Mouse (Mus musculus) hindbrain, postnatal 0 days (tissue): ENCODE measurements around the gene Olfr531. TPM values are rescaled to one million over a fixed set of nuclear protein-coding genes. Genes with fewer than 3 reads are reported as not detected.

Source experiments
- ATAC-seq: fragments of 200-750 bp; cut with Nextera tagmentation; 2 replicates; pipeline ENCODE4 v1.8.0; 2017; ENCODE audit warnings: mild to moderate bottlenecking, moderate TSS enrichment, moderate library complexity
- DNase-seq: peaks from one replicate; pipeline ENCODE4 v3.0.0-alpha.2; 2015; ENCODE audit warnings: low spot score
- H3K27ac ChIP-seq: fragments of 300-500 bp; sonication (generic); 2 replicates; pipeline ENCODE4 v1.5.1; 2014; ENCODE audit warnings: mild to moderate bottlenecking
- H3K27me3 ChIP-seq: fragments of 300-500 bp; sonication (generic); 2 replicates; pipeline ENCODE4 v1.6.1; 2014; ENCODE audit warnings: low read length, mixed read lengths; ENCODE audit not compliant: insufficient read depth
- H3K36me3 ChIP-seq: fragments of 300-500 bp; sonication (generic); 2 replicates; pipeline ENCODE4 v1.6.1; 2014; ENCODE audit warnings: low read length, mixed read lengths; ENCODE audit not compliant: insufficient read depth
- H3K4me1 ChIP-seq: fragments of 300-500 bp; sonication (generic); 2 replicates; pipeline ENCODE4 v1.6.1; 2014; ENCODE audit warnings: antibody characterized with exemption, low read length, mixed read lengths; ENCODE audit not compliant: insufficient read depth
- H3K4me2 ChIP-seq: fragments of 300-500 bp; sonication (generic); 2 replicates; pipeline ENCODE4 v1.6.1; 2014; ENCODE audit warnings: low read depth, mild to moderate bottlenecking, low read length, moderate library complexity, mixed read lengths
- H3K4me3 ChIP-seq: fragments of 300-500 bp; sonication (generic); 2 replicates; pipeline ENCODE4 v1.5.1; 2014; ENCODE audit warnings: low read length
- H3K9ac ChIP-seq: fragments of 300-500 bp; sonication (generic); replicated peaks from 2 replicates; pipeline ENCODE4 v1.6.1; 2014; ENCODE audit warnings: mild to moderate bottlenecking, low read length, moderate library complexity, mixed read lengths
- H3K9me3 ChIP-seq: fragments of 300-500 bp; sonication (generic); 2 replicates; pipeline ENCODE4 v1.6.1; 2016; ENCODE audit warnings: low read length, mixed read lengths
- CTCF ChIP-seq: IDR thresholded peaks from 2 replicates; pipeline ENCODE4 v1.5.1; 2016; ENCODE audit warnings: antibody characterized with exemption, control low read depth, low read depth
- WGBS: fragments of 180-500 bp; shearing (Covaris S2); extraction: QIAGEN DNeasy Blood & Tissue Kit; methylation state at CpG from one replicate; pipeline ENCODE4 v1.1.7; 2014; 5-methylcytosine and 5-hydroxymethylcytosine counted together
- polyA plus RNA-seq: library from polyadenylated mRNA; unstranded; fragments of >200 nt; fragmentation: Nextera tagmentation; extraction: Ambion mirVana; gene quantifications from 2 replicates; pipeline ENCODE4 v1.2.1, GENCODE M21; 2015
- total RNA-seq: library from RNA; depleted of rRNA; stranded (reverse); fragments of >200 nt; gene quantifications from 2 replicates; pipeline ENCODE4 v1.2.3, GENCODE M21; 2014; rRNA removed

Gene Olfr531
- total RNA-seq (not detected in 2 replicates), polyA plus RNA-seq (not detected in 2 replicates)

GRCm38 (mm10) chr7:140402818-140403217, at the start of gene Olfr531:
Gene Olfr531, minus strand, starts transcription at chr7:140402918.
- no peak within 1 kb of the TSS for H3K9ac ChIP-seq
- H3K4me3 ChIP-seq, result no peak within 1 kb of the TSS
- ATAC-seq (no peak), DNase-seq (no peak)
- H3K36me3 ChIP-seq, result no peaks in the 10 kb centered on the region
- WGBS, result 87% methylated on average over 1 of the region's 1 CpGs
- H3K9me3 ChIP-seq, result no peaks in the 10 kb centered on the region
- no peaks in the 10 kb centered on the region for H3K4me1 ChIP-seq
- no peaks in the 10 kb centered on the region for H3K27me3 ChIP-seq
- H3K27ac ChIP-seq, result no peak within 1 kb of the TSS
- no peak within 1 kb of the TSS for H3K4me2 ChIP-seq
- no peak for TF ChIP-seq CTCF

- no peak overlapping the region for H3K9ac ChIP-seq
- no peaks in the 10 kb centered on the region for H3K4me1 ChIP-seq
- 78% methylated on average over 1 of the region's 1 CpGs for WGBS
- H3K27me3 ChIP-seq, result no peaks in the 10 kb centered on the region
- no peak for DNase-seq
- no peak overlapping the region for H3K4me2 ChIP-seq
- no peaks in the 10 kb centered on the region for H3K9me3 ChIP-seq
- H3K4me3 ChIP-seq, result no peak overlapping the region
- H3K27ac ChIP-seq, result no peak overlapping the region
- ATAC-seq, result no peak
- no peaks in the 10 kb centered on the region for H3K36me3 ChIP-seq
- TF ChIP-seq CTCF, result no peak
Measured at GRCm38 (mm10) chr7:140443141-140443540, 40.4 kb upstream of the Olfr531 start.

- 87% methylated on average over 1 of the region's 1 CpGs for WGBS
- no peak within 1 kb of the TSS for H3K27ac ChIP-seq
- H3K4me1 ChIP-seq, result no peaks in the 10 kb centered on the region
- no peak for DNase-seq
- no peak within 1 kb of the TSS for H3K4me3 ChIP-seq
- H3K9ac ChIP-seq, result no peak within 1 kb of the TSS
- H3K4me2 ChIP-seq, result no peak within 1 kb of the TSS
- H3K27me3 ChIP-seq, result no peaks in the 10 kb centered on the region
- H3K9me3 ChIP-seq, result no peaks in the 10 kb centered on the region
- ATAC-seq, result no peak
- TF ChIP-seq CTCF, result no peak
- H3K36me3 ChIP-seq, result no peaks in the 10 kb centered on the region
Measured at GRCm38 (mm10) chr7:140421539-140421938, 18.8 kb upstream of the Olfr531 start, which contains the start of gene Olfr532. Gene Olfr532, minus strand, starts transcription at chr7:140421639.

GRCm38 (mm10) chr7:140376911-140377310, 25.8 kb downstream of the Olfr531 start:
- Histone ChIP-seq H3K27ac (no peak overlapping the region), H3K4me3 (no peak overlapping the region), H3K36me3 (no peaks in the 10 kb centered on the region), H3K9ac (no peak overlapping the region), H3K4me2 (no peak overlapping the region), H3K9me3 (no peaks in the 10 kb centered on the region), H3K4me1 (no peaks in the 10 kb centered on the region), H3K27me3 (no peaks in the 10 kb centered on the region)
- ATAC-seq (no peak), DNase-seq (no peak)
- no peak for TF ChIP-seq CTCF
- WGBS, result 94% methylated on average over 2 of the region's 2 CpGs

- TF ChIP-seq CTCF, result no peak
- WGBS, result 41% methylated on average over 1 of the region's 1 CpGs
Measured at GRCm38 (mm10) chr7:140376231-140376630, 26.5 kb downstream of the Olfr531 start, which contains the start of gene Olfr530. Gene Olfr530, minus strand, starts transcription at chr7:140376331.

GRCm38 (mm10) chr7:140374300-140374699, 28.4 kb downstream of the Olfr531 start:
- Histone ChIP-seq H3K4me1 (no peaks in the 10 kb centered on the region), H3K27ac (no peak overlapping the region), H3K36me3 (no peaks in the 10 kb centered on the region), H3K27me3 (no peaks in the 10 kb centered on the region), H3K4me2 (no peak overlapping the region), H3K9ac (no peak overlapping the region), H3K4me3 (no peak overlapping the region), H3K9me3 (no peaks in the 10 kb centered on the region)
- ATAC-seq (no peak), DNase-seq (no peak)
- 86% methylated on average over 4 of the region's 4 CpGs for WGBS
- no peak for TF ChIP-seq CTCF

More at GRCm38 (mm10) chr7:140376231-140376630, 26.5 kb downstream of the Olfr531 start, which contains the start of gene Olfr530:
- no peak within 1 kb of the TSS for H3K4me2 ChIP-seq
- no peaks in the 10 kb centered on the region for H3K4me1 ChIP-seq
- H3K27me3 ChIP-seq, result no peaks in the 10 kb centered on the region
- H3K27ac ChIP-seq, result no peak within 1 kb of the TSS
- H3K9me3 ChIP-seq, result no peaks in the 10 kb centered on the region
- no peaks in the 10 kb centered on the region for H3K36me3 ChIP-seq
- no peak for DNase-seq
- no peak within 1 kb of the TSS for H3K4me3 ChIP-seq
- no peak for ATAC-seq
- no peak within 1 kb of the TSS for H3K9ac ChIP-seq

GRCm38 (mm10) chr7:140361571-140361970, 41.1 kb downstream of the Olfr531 start, which contains the start of gene Olfr60:
Gene Olfr60, minus strand, starts transcription at chr7:140361671.
- no peak within 1 kb of the TSS for H3K4me2 ChIP-seq
- no peak within 1 kb of the TSS for H3K4me3 ChIP-seq
- no peaks in the 10 kb centered on the region for H3K4me1 ChIP-seq
- TF ChIP-seq CTCF, result no peak
- no peaks in the 10 kb centered on the region for H3K36me3 ChIP-seq
- DNase-seq, result no peak
- no peak within 1 kb of the TSS for H3K27ac ChIP-seq
- ATAC-seq, result no peak
- H3K9me3 ChIP-seq, result no peaks in the 10 kb centered on the region
- H3K27me3 ChIP-seq, result no peaks in the 10 kb centered on the region
- no peak within 1 kb of the TSS for H3K9ac ChIP-seq
- 68% methylated on average over 3 of the region's 3 CpGs for WGBS

Other genes with a start within 250 kb of the Olfr531 start
- 64.7 and 66.4 TPM in 2 replicates for gene Sprn, start 248.0 kb downstream of the Olfr531 start, total RNA-seq
- gene Sprn, start 248.0 kb downstream of the Olfr531 start, polyA plus RNA-seq, result 27.2 and 29.9 TPM in 2 replicates
- not detected in 2 replicates for gene Olfr522, start 238.2 kb downstream of the Olfr531 start, total RNA-seq
- gene Olfr522, start 238.2 kb downstream of the Olfr531 start, polyA plus RNA-seq, result not detected in 2 replicates
- gene Olfr523, start 229.7 kb downstream of the Olfr531 start, total RNA-seq, result not detected in 2 replicates
- not detected in 2 replicates for gene Olfr523, start 229.7 kb downstream of the Olfr531 start, polyA plus RNA-seq
- gene Olfr524, start 197.0 kb downstream of the Olfr531 start, total RNA-seq, result not detected in 2 replicates
- gene Olfr524, start 197.0 kb downstream of the Olfr531 start, polyA plus RNA-seq, result not detected in 2 replicates
- not detected in 2 replicates for gene Cd163l1, start 184.7 kb downstream of the Olfr531 start, total RNA-seq
- not detected in 2 replicates for gene Cd163l1, start 184.7 kb downstream of the Olfr531 start, polyA plus RNA-seq
- not detected in 2 replicates for gene 5830411N06Rik, start 155.6 kb downstream of the Olfr531 start, total RNA-seq
- gene 5830411N06Rik, start 155.6 kb downstream of the Olfr531 start, polyA plus RNA-seq, result 0.10 TPM in 1 of 2 replicates, not detected in the other
- gene Olfr525, start 82.1 kb downstream of the Olfr531 start, total RNA-seq, result not detected in 2 replicates
- gene Olfr525, start 82.1 kb downstream of the Olfr531 start, polyA plus RNA-seq, result not detected in 2 replicates
- not detected in 2 replicates for gene Olfr527, start 68.9 kb downstream of the Olfr531 start, total RNA-seq
- gene Olfr527, start 68.9 kb downstream of the Olfr531 start, polyA plus RNA-seq, result not detected in 2 replicates
- gene Olfr60, start 41.2 kb downstream of the Olfr531 start, total RNA-seq, result not detected in 2 replicates
- gene Olfr60, start 41.2 kb downstream of the Olfr531 start, polyA plus RNA-seq, result not detected in 2 replicates
- gene Olfr530, start 26.6 kb downstream of the Olfr531 start, total RNA-seq, result not detected in 2 replicates
- gene Olfr530, start 26.6 kb downstream of the Olfr531 start, polyA plus RNA-seq, result not detected in 2 replicates
- gene Olfr532, start 18.7 kb upstream of the Olfr531 start, total RNA-seq, result not detected in 2 replicates
- gene Olfr532, start 18.7 kb upstream of the Olfr531 start, polyA plus RNA-seq, result not detected in 2 replicates
- gene Olfr533, start 60.5 kb upstream of the Olfr531 start, total RNA-seq, result not detected in 2 replicates
- gene Olfr533, start 60.5 kb upstream of the Olfr531 start, polyA plus RNA-seq, result not detected in 2 replicates
- gene Olfr535, start 81.3 kb upstream of the Olfr531 start, total RNA-seq, result not detected in 2 replicates
- not detected in 2 replicates for gene Olfr535, start 81.3 kb upstream of the Olfr531 start, polyA plus RNA-seq
- gene Olfr536, start 104.5 kb upstream of the Olfr531 start, total RNA-seq, result not detected in 2 replicates
- gene Olfr536, start 104.5 kb upstream of the Olfr531 start, polyA plus RNA-seq, result not detected in 2 replicates
- gene Olfr538, start 165.0 kb upstream of the Olfr531 start, total RNA-seq, result not detected in 2 replicates
- not detected in 2 replicates for gene Olfr538, start 165.0 kb upstream of the Olfr531 start, polyA plus RNA-seq
- gene Olfr46, start 198.4 kb upstream of the Olfr531 start, total RNA-seq, result not detected in 2 replicates
- gene Olfr46, start 198.4 kb upstream of the Olfr531 start, polyA plus RNA-seq, result 0.03 TPM in 1 of 2 replicates, not detected in the other
- gene Olfr61, start 226.1 kb upstream of the Olfr531 start, total RNA-seq, result not detected in 2 replicates
- not detected in 2 replicates for gene Olfr61, start 226.1 kb upstream of the Olfr531 start, polyA plus RNA-seq
- not detected in 2 replicates for gene Olfr53, start 243.5 kb upstream of the Olfr531 start, total RNA-seq
- not detected in 2 replicates for gene Olfr53, start 243.5 kb upstream of the Olfr531 start, polyA plus RNA-seq